Comparison of ENCODE assay signal across 8 mouse cellular contexts in genomic region chr12:112829244-112829864, GRCm38 (mm10). TPM values are rescaled to one million over a fixed set of nuclear protein-coding genes. Genes with fewer than 3 reads are reported as not detected.
DNase-seq lines count a peak whose midpoint lies in the region; ATAC-seq lines count a peak whose summit lies in the region.

Gene Cdca4, minus strand, starts transcription at chr12:112829423.

- peak within 1 kb of the TSS; percentile 69 for H3K4me2 ChIP-seq in heart, embryonic 14.5 days (ENCODE audit: low read length)
- H3K4me2 ChIP-seq in liver, embryonic 13.5 days, result peak within 1 kb of the TSS; percentile 83
- peak within 1 kb of the TSS; percentile 82 for H3K4me2 ChIP-seq in stomach, embryonic 16.5 days (ENCODE audit: low read depth, low read length)

- peak within 1 kb of the TSS; percentile 90 for H3K9ac ChIP-seq in heart, embryonic 14.5 days (ENCODE audit: low read length)
- peak within 1 kb of the TSS; percentile 93 for H3K9ac ChIP-seq in liver, embryonic 13.5 days
- peak within 1 kb of the TSS; percentile 98 for H3K9ac ChIP-seq in stomach, embryonic 16.5 days (ENCODE audit: low read length)

- H3K36me3 ChIP-seq in heart, embryonic 14.5 days (ENCODE audit: control insufficient read depth, insufficient read depth, low read length), result peaks cover 38% of the 10 kb centered on the region
- H3K36me3 ChIP-seq in liver, embryonic 13.5 days, result peaks cover 43% of the 10 kb centered on the region
- H3K36me3 ChIP-seq in stomach, embryonic 16.5 days (ENCODE audit: control insufficient read depth, insufficient read depth, low read length), result 0 out of 2 replicates have a peak, but pooled peaks cover 4% of the 10 kb centered on the region

- H3K27me3 ChIP-seq in heart, embryonic 14.5 days (ENCODE audit: control insufficient read depth, insufficient read depth, low read length), result no peaks in the 10 kb centered on the region
- no peaks in the 10 kb centered on the region for H3K27me3 ChIP-seq in liver, embryonic 13.5 days
- no peaks in the 10 kb centered on the region for H3K27me3 ChIP-seq in stomach, embryonic 16.5 days (ENCODE audit: control insufficient read depth, insufficient read depth, low read length)

- DNase-seq in CD4-positive, CD25-positive, alpha-beta regulatory T cell, adult 2 months (ENCODE audit: low read depth, low spot score), result peak; percentile 99
- DNase-seq in fibroblast of lung, adult 2 months (ENCODE audit: low read depth), result peak; percentile 90
- DNase-seq in kidney, postnatal 14 days, result peak; percentile 99
- peak; percentile 97 for DNase-seq in liver, embryonic 13.5 days
- DNase-seq in neural tube, embryonic 10.5 days (ENCODE audit: extremely low spot score, low spot score), result peak; percentile 99

- WGBS in heart, embryonic 14.5 days, result under 1% methylated on average over 70 of the region's 72 CpGs
- WGBS in liver, embryonic 13.5 days (ENCODE audit: insufficient replicate concordance), result under 1% methylated on average over 71 of the region's 72 CpGs
- under 1% methylated on average over 72 of the region's 72 CpGs for WGBS in stomach, embryonic 16.5 days

- peak within 1 kb of the TSS; percentile 97 for H3K4me3 ChIP-seq in brown adipose tissue, adult 24 weeks (ENCODE audit: insufficient read depth, low read depth, low read length)
- H3K4me3 ChIP-seq in heart, embryonic 14.5 days (ENCODE audit: control insufficient read depth in 1 of 2, insufficient read depth in 1 of 2, low read depth in 1 of 2, low read length in 2 of 2), result peak within 1 kb of the TSS; percentile 78 to 97
- H3K4me3 ChIP-seq in liver, embryonic 13.5 days (replicated peaks), result peak within 1 kb of the TSS; percentile 95
- peak within 1 kb of the TSS; percentile 94 for H3K4me3 ChIP-seq in stomach, embryonic 16.5 days (replicated peaks; ENCODE audit: low read length)

- H3K27ac ChIP-seq in brown adipose tissue, adult 24 weeks (replicated peaks; ENCODE audit: low read depth, low read length), result peak within 1 kb of the TSS; percentile 72
- peak within 1 kb of the TSS; percentile 86 to 88 for H3K27ac ChIP-seq in heart, embryonic 14.5 days (replicated peaks in 1 of 2; ENCODE audit: control insufficient read depth in 1 of 2, insufficient read depth in 1 of 2, low read depth in 2 of 2, low read length in 2 of 2)
- peak within 1 kb of the TSS; percentile 93 for H3K27ac ChIP-seq in liver, embryonic 13.5 days
- peak within 1 kb of the TSS; percentile 93 for H3K27ac ChIP-seq in stomach, embryonic 16.5 days (ENCODE audit: low read length)

- H3K9me3 ChIP-seq in heart, embryonic 14.5 days (ENCODE audit: control insufficient read depth, low read length), result no peaks in the 10 kb centered on the region
- no peaks in the 10 kb centered on the region for H3K9me3 ChIP-seq in liver, embryonic 13.5 days (replicated peaks)
- H3K9me3 ChIP-seq in stomach, embryonic 16.5 days (replicated peaks; ENCODE audit: control insufficient read depth, low read length), result no peaks in the 10 kb centered on the region

- peak; percentile 95 for ATAC-seq in heart, embryonic 14.5 days (ENCODE audit: insufficient number of reproducible peaks, insufficient read depth, low FRiP score, low read depth)
- ATAC-seq in liver, embryonic 13.5 days (ENCODE audit: low read depth), result peak; percentile 94
- ATAC-seq in stomach, embryonic 16.5 days (ENCODE audit: insufficient read depth, low FRiP score), result peak; percentile 98

- peaks cover 9% of the 10 kb centered on the region; the same call in 1 of the 2 replicates for H3K4me1 ChIP-seq in brown adipose tissue, adult 24 weeks (ENCODE audit: control insufficient read depth, insufficient read depth, insufficient read length, low read length)
- H3K4me1 ChIP-seq in heart, embryonic 14.5 days (ENCODE audit: control insufficient read depth in 2 of 2, insufficient read depth in 2 of 2, low read length in 2 of 2), result peaks cover 10 to 29% of the 10 kb centered on the region in 2 experiments
- H3K4me1 ChIP-seq in liver, embryonic 13.5 days (replicated peaks), result peaks cover 74% of the 10 kb centered on the region
- H3K4me1 ChIP-seq in stomach, embryonic 16.5 days (ENCODE audit: control insufficient read depth, insufficient read depth, low read length), result peaks cover 33% of the 10 kb centered on the region

RNA-seq across cellular contexts. Expression of gene Cdca4, which starts in this region (rescaled TPM):
- polyA plus RNA-seq in brown adipose tissue, adult 24 weeks (2012; ENCODE audit: insufficient read depth, insufficient read length, missing spikeins), result 3.1 and 5.5 TPM in 2 replicates
- polyA plus RNA-seq in heart, embryonic 14.5 days (2014; fragmentation: Nextera tagmentation; extraction: Ambion mirVana), result 40.4 and 42.0 TPM in 2 replicates
- polyA plus RNA-seq in liver, embryonic 13.5 days (2015; fragmentation: Nextera tagmentation; extraction: Ambion mirVana), result 69.5 and 76.9 TPM in 2 replicates
- 87.7 and 87.9 TPM in 2 replicates for polyA plus RNA-seq in stomach, embryonic 16.5 days (2015; fragmentation: Nextera tagmentation; extraction: Ambion mirVana)

Comparison
In these comparisons a context has a peak if more than half of its experiments do, and no peak if none do; other contexts are left out.
1. Peak in every context shown above with its lines: DNase-seq, ATAC-seq, H3K4me3 ChIP-seq and H3K27ac ChIP-seq.